Mouse (Mus musculus) kidney, adult 18-20 months (tissue): ENCODE data around the gene Tex37.

Experiments used
- DNase-seq: peaks from one replicate; pipeline ENCODE4 v3.0.0; 2021

Gene Tex37

DNA sequence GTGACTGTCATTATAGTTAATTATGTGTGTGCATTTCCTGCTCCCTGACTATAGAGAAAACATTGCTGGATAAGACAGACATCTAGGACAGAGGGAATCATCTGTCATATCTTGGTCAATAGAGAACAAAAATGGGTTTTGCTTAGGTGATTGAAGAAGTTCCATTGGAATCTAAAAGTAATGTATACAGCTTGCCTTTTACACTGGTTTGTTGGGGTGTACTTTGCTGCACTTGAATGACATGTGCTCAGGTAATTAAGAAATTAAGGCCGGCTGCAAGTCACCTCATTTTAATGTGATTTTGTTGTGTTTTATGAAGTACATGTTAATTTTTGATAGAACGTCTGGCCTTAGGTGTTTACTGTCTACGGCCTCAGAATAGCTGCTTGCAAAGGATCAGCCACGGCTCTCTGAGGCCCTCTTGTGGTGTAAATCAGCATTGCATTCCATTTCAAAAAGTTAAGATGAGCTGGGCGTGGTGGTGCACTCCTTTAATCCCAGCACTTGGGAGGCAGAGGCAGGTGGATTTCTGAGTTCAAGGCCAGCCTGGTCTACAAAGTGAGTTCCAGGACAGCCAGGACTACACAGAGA is 37.9 kb downstream of the Tex37 start:
- DNase-seq = peak; percentile 82

- DNase-seq = peak; percentile 18
These were observed 43.7 kb downstream of the Tex37 start for GRCm38 (mm10) chr6:70875017-70875416.

DNA sequence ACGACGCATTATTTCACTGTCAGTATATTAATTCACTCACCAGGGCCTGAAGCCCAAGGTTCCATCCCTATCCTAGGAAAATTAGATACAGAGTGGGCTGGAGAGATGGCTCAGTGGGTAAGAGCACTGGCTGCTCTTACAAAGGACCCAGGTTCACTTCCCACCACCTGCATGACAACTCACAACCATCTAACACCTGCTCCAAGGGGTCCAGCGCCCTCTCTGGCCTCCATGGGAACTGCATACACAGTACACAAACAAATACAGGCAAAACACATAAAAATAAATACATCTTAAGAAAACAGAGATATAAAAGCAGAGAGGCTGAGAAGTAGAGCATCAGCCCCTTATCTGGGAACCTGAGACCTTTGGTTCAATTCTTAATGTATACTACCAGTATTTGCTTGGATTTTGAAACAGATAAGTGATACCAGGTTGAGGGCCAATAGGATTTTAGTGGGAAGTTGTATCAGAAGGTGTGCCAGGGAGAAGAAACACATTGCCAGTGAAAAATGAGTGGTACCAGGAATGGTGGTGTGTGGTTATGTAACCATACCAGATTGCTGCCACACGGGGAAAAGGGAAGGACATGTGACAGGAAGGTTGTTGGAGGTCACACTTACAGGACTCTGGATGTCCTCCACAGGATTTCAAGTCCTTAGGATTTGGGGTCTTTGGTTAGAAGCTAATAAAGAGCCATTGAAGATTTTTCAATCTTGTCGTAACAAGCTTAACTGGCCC is 44.5 kb downstream of the Tex37 start:
- DNase-seq = no peak

DNA sequence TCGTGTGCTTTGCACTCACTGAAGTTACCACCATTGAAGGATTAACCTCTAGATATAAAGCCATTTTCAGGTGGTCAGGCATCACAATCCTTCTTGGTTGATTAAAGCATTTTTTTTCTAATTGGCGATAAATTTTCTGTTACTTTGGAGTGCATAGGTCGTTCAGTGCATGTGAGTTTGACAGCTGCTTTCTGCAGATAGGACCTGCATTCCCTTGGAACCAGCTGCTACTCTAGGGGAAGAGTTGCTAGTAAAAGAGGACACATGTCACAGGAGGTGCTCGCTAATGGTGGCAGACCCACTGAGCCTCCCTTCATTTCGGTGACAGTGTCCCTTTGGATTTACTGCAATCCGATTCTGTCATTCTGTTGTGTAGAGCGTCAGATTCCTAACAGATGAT is 46.2 kb downstream of the Tex37 start:
- no peak for DNase-seq

- no peak for DNase-seq
These were observed 46.6 kb downstream of the Tex37 start for GRCm38 (mm10) chr6:70872128-70872527.

DNA sequence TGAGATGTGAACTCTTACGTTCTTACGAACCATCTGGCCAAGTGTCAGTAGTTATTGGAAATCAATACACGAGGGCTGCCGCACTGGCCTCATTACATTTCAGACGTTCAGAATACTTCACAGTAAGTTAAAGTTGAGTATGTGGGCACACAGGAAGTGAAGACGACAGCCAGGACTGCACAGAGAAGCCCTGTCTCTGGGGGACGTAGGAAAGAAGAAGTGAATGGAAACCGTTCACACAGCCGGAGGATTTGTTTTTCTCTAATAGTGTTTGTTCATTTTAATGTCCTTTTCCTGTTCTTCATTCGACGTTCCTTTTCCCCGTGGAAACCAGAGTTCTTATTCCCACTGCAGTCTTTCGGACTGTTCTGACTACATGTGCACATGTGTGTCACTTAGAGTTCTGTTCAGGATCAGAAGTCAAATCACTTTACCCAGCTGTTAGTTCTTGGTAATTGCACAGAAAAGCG is 47.2 kb downstream of the Tex37 start:
- no peak for DNase-seq

DNA sequence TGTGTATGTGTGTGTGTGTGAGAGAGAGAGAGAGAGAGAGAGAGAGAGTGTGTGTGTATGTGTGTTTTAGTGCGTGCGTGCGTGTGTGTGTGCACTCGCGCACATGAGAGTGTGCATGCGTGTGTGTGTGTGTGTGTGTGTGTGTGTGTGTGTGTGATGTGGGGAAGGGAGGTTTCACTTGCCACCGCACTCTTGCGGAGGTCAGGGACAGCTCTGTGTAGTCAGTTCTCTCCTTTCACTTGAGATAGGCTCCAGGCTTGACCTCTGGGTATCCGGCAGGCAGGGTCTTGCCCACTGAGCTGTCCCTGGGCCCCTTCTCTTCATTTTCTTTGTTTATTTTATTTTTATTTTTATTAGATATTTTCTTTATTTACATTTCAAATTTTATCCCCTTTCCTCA is 51.4 kb downstream of the Tex37 start:
- no peak for DNase-seq

DNA sequence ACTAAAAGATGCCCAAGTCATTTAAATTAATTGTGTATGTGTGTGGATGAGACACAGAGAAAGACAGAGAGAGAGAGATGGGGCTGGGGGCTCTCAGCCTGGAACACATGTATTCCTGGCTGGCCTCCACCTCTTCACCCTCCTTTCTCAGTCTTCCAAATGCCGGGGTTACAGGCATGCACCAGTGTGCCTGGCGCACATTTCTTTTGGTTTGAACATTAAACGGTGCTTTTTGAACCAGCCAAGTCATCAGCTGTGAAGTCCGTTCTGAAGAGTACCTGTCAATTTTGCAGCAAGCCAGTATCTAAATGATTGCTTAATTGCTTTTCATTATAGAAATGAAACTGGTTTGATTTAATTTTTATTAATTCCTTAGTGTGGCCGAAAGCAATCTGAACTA is 52.0 kb downstream of the Tex37 start:
- peak; percentile 48 for DNase-seq

DNA sequence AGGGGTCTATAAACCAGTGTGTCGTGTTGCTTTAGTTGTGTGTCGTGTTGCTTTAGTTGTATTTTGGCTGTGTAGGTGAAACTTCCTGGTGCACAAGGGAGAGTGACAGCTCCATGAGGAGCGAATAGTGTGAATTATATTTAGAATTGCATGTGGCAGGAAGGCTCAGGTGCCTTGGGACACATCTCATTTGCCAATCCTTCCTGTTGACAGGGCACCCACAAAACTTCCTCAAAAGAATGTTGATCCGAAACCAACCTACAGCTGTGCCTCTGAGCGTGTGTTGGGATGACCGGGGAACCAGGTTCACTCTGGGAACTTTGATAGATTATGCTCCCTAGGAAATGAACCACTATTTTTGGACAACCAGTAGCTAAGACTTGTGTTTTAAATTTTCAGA is 54.4 kb downstream of the Tex37 start:
- no peak for DNase-seq
